Mouse (Mus musculus) kidney, adult 11 months (tissue): ENCODE results near the gene Rragd.
"Not testable (repeated sequence)": the region's sequence is repeated elsewhere in the genome, so short reads cannot be mapped to it uniquely, and the experiment has no call there.

Source experiments
- DNase-seq: peaks from one replicate; pipeline ENCODE4 v3.0.0; 2022

Gene Rragd

GRCm38 (mm10) chr4:32982716-32983175 lies at the start of gene Rragd:
Gene Rragd, plus strand, starts transcription at chr4:32983037.
- no peak for DNase-seq

DNA sequence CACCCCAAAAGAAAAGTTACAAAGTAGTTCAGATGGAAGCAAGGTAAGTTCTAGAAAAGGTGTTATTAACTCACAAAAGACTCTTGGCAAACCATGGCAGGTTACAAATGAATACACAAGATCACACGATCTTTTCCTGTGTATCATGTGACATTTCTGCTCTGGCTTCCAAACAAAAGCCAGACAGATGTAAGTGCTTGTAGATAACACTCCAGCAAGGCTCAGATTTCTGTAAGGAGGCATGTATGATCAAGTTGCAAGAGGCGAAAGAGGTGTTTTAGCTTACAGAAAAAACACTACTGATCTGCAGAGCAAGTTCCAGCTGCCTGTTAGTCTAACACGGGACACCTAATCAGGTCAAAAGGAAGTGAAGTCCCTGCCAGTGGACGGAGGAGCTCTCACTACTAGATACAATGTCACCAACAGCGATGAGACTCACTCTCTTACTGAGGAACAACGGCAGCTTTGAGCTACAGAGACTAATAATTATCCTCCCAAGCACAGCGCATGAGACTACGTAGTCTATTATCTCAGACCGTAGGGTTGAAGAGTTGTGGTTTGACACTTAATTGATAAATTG lies 46.0 kb upstream of the Rragd start:
- DNase-seq = no peak

- no peak for DNase-seq
Measured at GRCm38 (mm10) chr4:32939521-32939920, 43.3 kb upstream of the Rragd start.

DNA sequence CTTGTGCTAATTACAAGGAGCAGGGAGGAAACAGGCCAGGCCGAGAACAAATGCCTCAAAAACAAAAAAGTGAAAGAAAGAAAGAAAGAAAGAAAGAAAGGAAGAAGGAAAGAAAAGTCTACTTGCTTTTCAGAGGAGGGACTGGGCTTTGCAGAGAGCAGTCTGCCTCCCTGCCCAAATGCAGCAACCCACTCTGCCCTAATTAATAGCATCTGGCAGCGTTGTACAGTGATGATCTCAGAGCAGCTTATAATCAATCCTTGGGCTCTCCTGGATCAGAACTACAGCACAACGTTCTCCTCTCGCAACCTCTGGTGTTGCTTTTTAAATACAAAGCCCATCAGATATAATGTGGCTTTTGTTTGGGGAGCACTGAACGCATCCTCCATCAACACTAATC lies 42.9 kb upstream of the Rragd start:
- no peak for DNase-seq

DNA sequence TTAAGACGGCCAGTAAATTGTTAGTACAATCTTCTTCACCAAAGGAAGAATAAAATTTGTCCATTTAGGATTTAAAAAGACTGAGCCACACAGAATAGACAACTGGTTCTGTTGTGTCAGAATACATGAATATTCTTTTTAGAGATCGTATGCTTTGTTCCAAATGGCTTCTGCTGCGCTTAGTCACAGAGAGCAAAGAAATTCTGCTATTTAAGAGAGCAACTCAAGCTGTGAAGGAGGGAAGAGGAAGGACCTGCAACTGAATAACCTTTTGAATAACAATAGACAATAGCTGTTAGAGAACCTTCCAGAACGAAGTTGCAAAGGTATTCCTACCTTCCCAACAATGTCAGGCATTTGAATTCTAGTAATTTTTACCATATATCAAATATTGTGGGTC lies 41.9 kb upstream of the Rragd start:
- no peak for DNase-seq

- DNase-seq = no peak
Measured at GRCm38 (mm10) chr4:32947631-32948030, 35.2 kb upstream of the Rragd start.

- DNase-seq = no peak
Measured at GRCm38 (mm10) chr4:32948696-32949095, 34.1 kb upstream of the Rragd start.

DNA sequence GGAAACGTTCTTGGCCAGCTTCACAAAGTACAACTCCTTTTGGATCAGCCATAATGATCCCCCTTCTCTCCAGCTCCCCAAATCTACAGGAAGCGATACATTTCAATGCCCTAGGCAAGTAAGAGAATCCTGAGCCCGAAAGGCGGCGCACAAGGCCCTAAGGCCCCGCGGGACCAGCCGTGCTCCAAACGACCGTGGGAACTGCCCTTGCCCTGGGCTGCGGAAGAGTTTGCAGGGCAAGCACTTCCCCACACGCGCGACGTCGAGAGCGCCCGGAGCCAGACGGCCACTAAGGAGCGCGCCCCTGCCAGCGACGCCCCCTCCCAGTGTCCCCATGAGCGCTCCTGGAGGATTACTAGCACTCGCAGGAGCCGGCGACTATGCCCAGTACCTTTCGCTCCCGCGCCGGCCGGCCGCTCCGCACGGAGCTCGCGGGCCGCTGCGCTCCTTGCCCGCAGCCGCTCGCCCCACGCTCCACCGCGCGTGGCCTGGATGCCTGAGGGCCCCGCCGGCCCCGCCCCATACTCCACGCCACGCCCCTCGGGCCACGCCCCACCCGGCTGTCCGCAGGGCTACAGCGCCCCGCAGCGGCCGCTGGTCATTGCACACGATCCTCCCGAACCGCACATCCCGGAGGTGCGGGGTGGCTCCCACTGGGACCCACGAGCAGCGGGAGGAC lies 32.3 kb upstream of the Rragd start, which contains the start of gene Ankrd6:
Gene Ankrd6, minus strand, starts transcription at position 486 of the 679 bp plus-strand sequence.
- DNase-seq = peak; percentile 49

- DNase-seq = no peak
Measured at GRCm38 (mm10) chr4:32951035-32951940, 31.5 kb upstream of the Rragd start.

DNA sequence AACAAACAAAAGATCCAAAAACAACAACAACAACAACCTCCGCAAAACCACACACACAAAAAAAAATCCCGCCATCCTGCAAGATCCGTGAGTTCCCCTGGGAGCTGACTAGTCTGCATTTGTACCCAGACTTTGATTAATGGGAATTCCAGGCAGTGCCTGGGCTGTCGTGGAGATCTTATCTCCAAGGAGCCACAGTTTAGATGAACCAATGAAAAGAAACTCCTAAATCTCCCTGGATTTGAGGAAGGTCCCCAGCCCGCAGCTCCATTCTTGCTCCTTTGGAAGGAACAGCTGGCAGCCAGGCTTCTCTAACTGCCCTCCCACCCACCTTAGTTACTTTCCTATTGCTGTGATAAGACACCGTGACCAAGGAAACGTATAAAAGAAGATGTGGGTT lies 30.2 kb upstream of the Rragd start:
- DNase-seq = no peak

GRCm38 (mm10) chr4:32956423-32956822 lies 26.4 kb upstream of the Rragd start:
- no peak for DNase-seq

- DNase-seq = no peak
Measured at GRCm38 (mm10) chr4:32961394-32961793, 21.4 kb upstream of the Rragd start.

DNA sequence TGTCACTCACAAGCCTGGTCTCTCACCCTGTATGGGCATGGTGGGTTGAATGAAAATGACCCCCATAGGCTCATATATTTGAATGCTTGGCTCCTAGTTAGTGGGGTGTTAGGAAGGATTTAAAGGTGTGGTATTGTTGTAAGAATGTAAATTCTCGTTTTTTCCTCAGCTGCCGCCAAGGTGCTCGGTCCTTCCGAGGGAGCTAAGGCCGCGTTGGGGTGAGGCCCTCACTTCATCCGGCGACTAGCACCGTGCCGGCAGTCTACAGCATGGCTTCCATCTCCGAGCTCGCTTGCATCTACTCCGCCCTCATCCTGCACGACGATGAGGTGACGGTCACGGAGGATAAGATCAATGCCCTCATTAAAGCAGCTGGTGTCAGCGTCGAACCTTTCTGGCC lies 18.2 kb upstream of the Rragd start:
- DNase-seq = not testable (repeated sequence)

DNA sequence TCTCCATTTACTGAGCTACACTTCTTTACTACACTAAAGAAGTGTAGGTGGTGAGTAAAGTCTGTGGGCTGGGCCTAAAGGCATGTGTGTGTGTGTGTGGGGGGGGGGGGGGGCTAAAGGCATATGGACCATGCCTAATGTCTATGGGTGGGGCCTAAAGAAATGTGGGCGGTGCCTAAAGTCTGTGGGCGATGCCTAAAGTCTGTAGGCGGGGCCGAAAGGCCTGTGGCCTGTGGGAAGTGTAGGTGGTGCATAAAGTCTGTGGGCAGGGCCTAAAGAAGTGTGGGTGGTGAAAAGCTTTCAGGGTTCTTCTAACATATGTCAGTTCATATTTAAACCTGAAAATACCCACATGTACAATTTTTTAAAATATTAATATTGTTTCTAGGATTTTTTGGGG lies 5.5 kb upstream of the Rragd start:
- no peak for DNase-seq

- DNase-seq = no peak
Measured at GRCm38 (mm10) chr4:32980061-32980460, 2.8 kb upstream of the Rragd start.

DNA sequence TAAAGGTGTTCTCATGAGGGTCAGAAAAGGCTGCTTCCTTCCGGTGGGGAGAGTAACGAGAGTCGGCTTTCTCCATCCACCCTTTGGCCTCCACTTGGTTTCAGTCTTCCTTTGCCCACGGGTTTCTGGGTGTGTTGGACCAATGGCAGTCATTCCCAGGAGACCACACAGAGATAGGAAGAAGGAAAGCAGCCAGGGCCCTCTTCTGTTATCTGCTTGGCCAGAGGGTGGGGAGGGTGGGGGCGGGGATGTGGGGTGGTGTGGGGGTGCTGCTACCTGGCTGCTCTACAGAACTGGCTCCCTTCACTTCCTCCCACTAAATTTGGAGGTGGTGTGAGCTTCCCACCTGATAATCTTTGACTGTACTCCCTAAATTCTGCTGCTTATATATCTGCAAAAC lies 1.2 kb upstream of the Rragd start:
- no peak for DNase-seq

DNA sequence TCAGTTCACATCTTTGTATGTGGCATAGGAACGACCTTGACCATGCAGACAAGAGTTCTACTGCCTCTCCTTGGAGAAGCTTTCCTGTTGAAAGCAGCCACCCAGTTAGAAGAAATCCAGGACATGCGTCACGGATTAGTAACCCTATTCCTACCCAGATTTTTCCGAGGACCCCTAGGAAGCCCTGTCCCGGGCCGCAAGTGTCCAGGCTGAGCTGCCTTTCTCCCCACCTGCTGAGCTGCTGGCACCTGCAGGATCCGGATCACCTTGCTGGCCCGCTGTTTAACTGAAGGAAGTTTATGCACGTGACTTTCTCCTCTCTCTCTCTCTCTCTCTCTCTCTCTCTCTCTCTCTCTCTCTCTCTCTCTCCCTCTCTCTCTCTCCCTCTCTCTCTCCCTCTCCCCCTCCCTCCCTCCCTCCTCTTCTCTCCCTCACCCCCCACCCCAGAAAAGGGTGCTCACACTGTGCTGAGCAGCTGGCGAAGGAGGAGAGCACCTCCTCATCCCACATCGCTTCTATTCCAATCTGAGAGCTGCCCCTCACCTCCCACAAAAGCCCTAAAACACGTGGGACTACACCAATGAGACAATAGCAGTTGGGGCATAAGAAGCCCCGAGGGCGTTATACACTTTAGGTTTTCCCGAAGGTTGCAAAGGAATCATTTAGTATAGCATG lies 659 bp upstream of the Rragd start:
- DNase-seq = peak; percentile 62

- DNase-seq = peak; percentile 78
Measured at GRCm38 (mm10) chr4:32983176-32984155, 629 bp downstream of the Rragd start.

DNA sequence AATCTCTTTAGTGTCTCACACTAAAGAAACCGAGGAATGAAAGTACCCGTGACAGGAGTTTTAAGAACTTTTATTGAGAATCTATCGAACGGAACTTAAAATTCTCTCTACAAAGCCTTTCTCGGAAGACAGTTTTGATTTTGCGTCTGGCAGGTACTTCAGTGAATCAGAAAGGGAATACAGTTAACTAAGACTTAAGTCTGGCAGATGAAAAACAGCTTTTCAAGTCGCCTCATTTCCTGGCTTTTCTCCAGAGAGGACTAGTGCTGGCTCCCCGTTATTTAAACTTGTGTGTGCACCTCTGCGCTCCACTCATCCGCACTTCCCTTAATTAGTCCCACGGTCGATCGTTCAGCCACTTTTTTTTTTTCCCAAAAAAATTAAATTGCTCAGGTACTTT lies 1.4 kb downstream of the Rragd start:
- no peak for DNase-seq

DNA sequence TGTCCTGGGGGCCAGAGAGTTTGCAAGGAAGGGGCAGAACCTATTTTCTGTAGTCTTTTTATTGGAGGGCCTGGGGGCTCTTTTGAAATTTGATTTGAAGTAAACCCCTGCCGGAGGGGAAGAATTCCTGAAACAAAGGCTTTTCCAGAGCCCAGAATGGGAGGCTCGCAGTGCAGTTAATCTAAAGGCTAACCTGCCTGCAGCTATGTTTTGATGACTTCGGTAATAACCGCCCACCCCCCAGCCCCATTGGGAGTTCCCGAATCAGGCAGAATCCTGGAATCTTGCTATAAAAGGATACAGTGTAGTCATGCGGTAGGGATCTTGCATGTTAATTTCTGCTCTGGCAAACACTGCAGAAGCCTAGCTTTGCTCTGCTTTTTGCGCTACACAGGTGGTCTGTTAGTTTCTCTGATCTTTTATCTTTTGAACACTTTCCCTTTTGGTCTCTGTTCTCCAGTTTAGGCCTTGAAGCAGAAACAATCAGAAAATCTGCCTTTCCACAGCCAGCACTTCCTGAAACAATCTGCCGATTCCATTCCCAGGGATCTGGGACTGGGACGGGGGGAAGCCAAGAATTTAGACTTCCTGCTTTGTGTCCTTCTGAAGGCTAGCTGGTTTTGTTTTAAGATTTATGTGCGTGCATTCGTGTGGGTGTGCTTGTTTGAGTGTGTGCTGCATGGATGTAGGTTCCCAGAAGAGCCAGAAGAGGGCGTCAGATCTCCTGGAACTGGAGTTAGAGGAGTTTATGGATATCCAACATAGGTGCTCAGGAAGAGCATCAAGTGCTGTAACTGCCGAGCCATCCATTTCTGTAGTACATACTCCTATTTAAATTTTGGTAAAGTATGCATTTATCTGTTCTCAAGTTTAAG lies 2.2 kb downstream of the Rragd start:
- DNase-seq = no peak

GRCm38 (mm10) chr4:32985684-32986083 lies 2.8 kb downstream of the Rragd start:
- DNase-seq = no peak
